Mouse (Mus musculus) myocyte (in vitro differentiated cells): ENCODE data around the gene Cbr2.

Experiments used
- MYOD1 ChIP-seq, 3 experiments: IDR thresholded peaks; one replicate each; pipeline ENCODE4 v1.6.1; 2011; ENCODE audit warnings: control low read depth in 2 of 3, low read depth in 2 of 3, mild to moderate bottlenecking in 2 of 3, moderate library complexity in 1 of 3; ENCODE audit not compliant: insufficient read length in 2 of 3, control insufficient read depth in 1 of 3
- POLR2A ChIP-seq: IDR thresholded peaks from one replicate; pipeline ENCODE4 v1.6.1; 2011; ENCODE audit warnings: low read depth, mild to moderate bottlenecking, control low read depth, moderate library complexity; ENCODE audit not compliant: insufficient read length

- TF ChIP-seq MYOD1 (IDR thresholded peaks at IDR 0.05; ENCODE audit: control insufficient read depth in 1 of 3, insufficient read length in 2 of 3, low read depth in 2 of 3) (no peak), POLR2A (no peak)
These were observed 16.1 kb upstream of the Cbr2 start for GRCm38 (mm10) chr11:120747974-120748373.
